ENCODE assay signal across 8 mouse cellular contexts in the genomic region with DNA sequence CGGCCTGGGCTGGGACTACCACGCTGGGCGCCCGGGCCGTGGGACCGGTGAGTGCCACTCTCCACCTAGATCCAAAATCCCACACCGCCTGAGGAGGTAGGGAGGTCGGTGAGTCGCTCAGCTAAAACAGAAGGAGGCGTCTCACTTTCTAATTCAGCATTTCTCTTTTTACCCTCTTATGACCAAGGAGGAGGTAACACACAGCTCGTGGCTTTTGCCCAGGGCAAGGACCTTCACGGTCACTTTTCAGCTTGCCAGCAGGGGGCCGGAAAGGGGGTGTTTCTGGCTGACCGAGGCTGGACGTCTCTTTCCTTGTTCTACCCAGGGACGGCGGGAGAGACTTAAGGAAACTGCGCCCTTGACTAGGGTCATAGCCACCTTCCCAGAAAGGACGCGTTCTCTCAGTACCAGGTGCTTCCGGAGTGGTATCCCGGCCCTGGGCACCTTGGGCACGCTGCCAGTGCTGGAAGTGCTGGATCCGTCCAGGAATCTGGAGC. TPM values are rescaled to one million over a fixed set of nuclear protein-coding genes. Genes with fewer than 3 reads are reported as not detected.
DNase-seq lines count a peak whose midpoint lies in the region; ATAC-seq and TF ChIP-seq lines count a peak whose summit lies in the region.

No protein-coding gene starts in this region.

- no peaks in the 10 kb centered on the region for H3K9me3 ChIP-seq in intestine, embryonic 15.5 days
- no peaks in the 10 kb centered on the region for H3K9me3 ChIP-seq in liver, postnatal 0 days (ENCODE audit: low read length)
- no peaks in the 10 kb centered on the region for H3K9me3 ChIP-seq in neural tube, embryonic 11.5 days (ENCODE audit: control insufficient read depth, low read length)

- H3K9ac ChIP-seq in intestine, embryonic 15.5 days, result peak overlapping the region; percentile 68
- peak overlapping the region; percentile 94 for H3K9ac ChIP-seq in liver, postnatal 0 days (replicated peaks)
- peak overlapping the region; percentile 87 for H3K9ac ChIP-seq in neural tube, embryonic 11.5 days (ENCODE audit: low read length)

- H3K27ac ChIP-seq in thymus, adult 2 months (ENCODE audit: control insufficient read depth, insufficient read depth, low read length), result no peak overlapping the region
- H3K27ac ChIP-seq in intestine, embryonic 15.5 days, result peak overlapping the region; percentile 91
- H3K27ac ChIP-seq in liver, postnatal 0 days (ENCODE audit: low read depth), result peak overlapping the region; percentile 93
- H3K27ac ChIP-seq in neural tube, embryonic 11.5 days (ENCODE audit: low read depth, low read length), result peak overlapping the region; percentile 86

- H3K4me3 ChIP-seq in thymus, adult 2 months (ENCODE audit: control insufficient read depth, insufficient read depth, low read length), result peak overlapping the region; percentile 87
- H3K4me3 ChIP-seq in intestine, embryonic 15.5 days (replicated peaks), result peak overlapping the region; percentile 74
- H3K4me3 ChIP-seq in liver, postnatal 0 days (ENCODE audit: low read depth, low read length), result peak overlapping the region; percentile 95
- H3K4me3 ChIP-seq in neural tube, embryonic 11.5 days (ENCODE audit: low read depth, low read length), result peak overlapping the region; percentile 82

- peak overlapping the region; percentile 85 for H3K4me2 ChIP-seq in intestine, embryonic 15.5 days (replicated peaks)
- H3K4me2 ChIP-seq in liver, postnatal 0 days (ENCODE audit: low read depth, low read length), result peak overlapping the region; percentile 100
- H3K4me2 ChIP-seq in neural tube, embryonic 11.5 days (ENCODE audit: low read depth), result peak overlapping the region; percentile 95

- under 1% methylated on average over 24 of the region's 24 CpGs for WGBS in thymus, adult 2 months
- WGBS in intestine, embryonic 15.5 days, result under 1% methylated on average over 24 of the region's 24 CpGs
- under 1% methylated on average over 24 of the region's 24 CpGs for WGBS in liver, postnatal 0 days (ENCODE audit: insufficient replicate concordance)
- 1% methylated on average over 23 of the region's 24 CpGs for WGBS in neural tube, embryonic 11.5 days

- peaks cover 9% of the 10 kb centered on the region for H3K4me1 ChIP-seq in thymus, adult 2 months (replicated peaks; ENCODE audit: control insufficient read depth, insufficient read depth, low read length)
- H3K4me1 ChIP-seq in intestine, embryonic 15.5 days (replicated peaks), result peaks cover 5% of the 10 kb centered on the region; the same call in 1 of the 2 replicates
- H3K4me1 ChIP-seq in liver, postnatal 0 days (ENCODE audit: insufficient read depth), result peaks cover 16% of the 10 kb centered on the region
- H3K4me1 ChIP-seq in neural tube, embryonic 11.5 days (ENCODE audit: control insufficient read depth, insufficient read depth, low read length), result peaks cover 10% of the 10 kb centered on the region

- ATAC-seq in common myeloid progenitor, adult 5-6 weeks (replicated peaks; ENCODE audit: low read depth, poor library complexity, severe bottlenecking), result peak; percentile 42
- peak; percentile 78 for ATAC-seq in intestine, embryonic 15.5 days
- peak; percentile 57 for ATAC-seq in liver, postnatal 0 days
- ATAC-seq in neural tube, embryonic 11.5 days (ENCODE audit: insufficient read depth, low FRiP score, low TSS enrichment), result peak; percentile 42

- TF ChIP-seq CTCF in thymus, adult 2 months (IDR thresholded peaks at IDR 0.05; ENCODE audit: borderline replicate concordance, control insufficient read depth, extremely low read depth, insufficient read depth, low read length, poor library complexity), result no peak
- TF ChIP-seq CTCF in liver, postnatal 0 days (IDR thresholded peaks at IDR 0.05; ENCODE audit: low read depth), result peak; percentile 56

- DNase-seq in thymus, adult 2 months, result peak; percentile 36
- DNase-seq in thymus, postnatal 36 days, result no peak
- peak; percentile 43 to 69 for DNase-seq in gastrocnemius, postnatal 4 days (ENCODE audit: low spot score in 2 of 2)
- DNase-seq in liver, postnatal 0 days, result peak; percentile 68
- DNase-seq in neural tube, embryonic 11.5 days (ENCODE audit: low spot score), result peak; percentile 66
- peak; percentile 58 for DNase-seq in urinary bladder, postnatal 25 days (ENCODE audit: low spot score)

- no peaks in the 10 kb centered on the region for H3K27me3 ChIP-seq in thymus, adult 2 months (ENCODE audit: control insufficient read depth, insufficient read depth, low read length)
- no peaks in the 10 kb centered on the region for H3K27me3 ChIP-seq in intestine, embryonic 15.5 days (replicated peaks)
- no peaks in the 10 kb centered on the region for H3K27me3 ChIP-seq in liver, postnatal 0 days (ENCODE audit: insufficient read depth, low read length)
- H3K27me3 ChIP-seq in neural tube, embryonic 11.5 days (ENCODE audit: control insufficient read depth, insufficient read depth, low read length), result no peaks in the 10 kb centered on the region

- no peaks in the 10 kb centered on the region for H3K36me3 ChIP-seq in thymus, adult 2 months (ENCODE audit: control insufficient read depth, insufficient read depth, low read length)
- H3K36me3 ChIP-seq in intestine, embryonic 15.5 days, result 0 out of 2 replicates have a peak, but pooled peaks cover 3% of the 10 kb centered on the region
- peaks cover 11% of the 10 kb centered on the region for H3K36me3 ChIP-seq in liver, postnatal 0 days (replicated peaks; ENCODE audit: insufficient read depth, low read length)
- no peaks in the 10 kb centered on the region for H3K36me3 ChIP-seq in neural tube, embryonic 11.5 days (ENCODE audit: control insufficient read depth, insufficient read depth, low read length)

- TF ChIP-seq EP300 in liver, postnatal 0 days (IDR thresholded peaks at IDR 0.05; ENCODE audit: low read depth), result no peak

- no peak for TF ChIP-seq POLR2A in thymus, adult 2 months (IDR thresholded peaks at IDR 0.05; ENCODE audit: control insufficient read depth, extremely low read depth, insufficient read depth, low read length, poor library complexity)

RNA-seq across cellular contexts. Expression of a gene that starts 0.4 kb away (rescaled TPM):
- polyA plus RNA-seq in thymus, adult 2 months (2012; rRNA removed), result 2.5 and 3.7 TPM in 2 replicates
- 6.4 and 12.0 TPM in 2 replicates for total RNA-seq in common myeloid progenitor, adult 5-6 weeks (2017)
- 1 to 10 TPM; 5.6 to 6.4 TPM for total RNA-seq in gastrocnemius, postnatal 4 days (2021)
- polyA plus RNA-seq in intestine, embryonic 15.5 days (2015; fragmentation: Nextera tagmentation; extraction: Ambion mirVana), result 2.8 and 3.4 TPM in 2 replicates
- polyA plus RNA-seq in liver, postnatal 0 days (2015; fragmentation: Nextera tagmentation; extraction: Ambion mirVana), result 1.3 and 1.4 TPM in 2 replicates
- polyA plus RNA-seq in neural tube, embryonic 11.5 days (2014; fragmentation: Nextera tagmentation; extraction: Ambion mirVana), result 3.6 and 3.8 TPM in 2 replicates

RNA-seq across cellular contexts. Expression of a gene that starts 0.6 kb away (rescaled TPM):
- 14.0 and 14.5 TPM in 2 replicates for polyA plus RNA-seq in thymus, adult 2 months (2012; rRNA removed)
- total RNA-seq in common myeloid progenitor, adult 5-6 weeks (2017), result 3.9 and 4.9 TPM in 2 replicates
- 1 to 10 TPM; 7.7 to 7.8 TPM for total RNA-seq in gastrocnemius, postnatal 4 days (2021)
- polyA plus RNA-seq in intestine, embryonic 15.5 days (2015; fragmentation: Nextera tagmentation; extraction: Ambion mirVana), result 7.6 and 7.8 TPM in 2 replicates
- 1.7 and 1.8 TPM in 2 replicates for polyA plus RNA-seq in liver, postnatal 0 days (2015; fragmentation: Nextera tagmentation; extraction: Ambion mirVana)
- polyA plus RNA-seq in neural tube, embryonic 11.5 days (2014; fragmentation: Nextera tagmentation; extraction: Ambion mirVana), result 9.2 TPM in 2 replicates

RNA-seq across cellular contexts. Expression of a gene that starts 9.9 kb away (rescaled TPM):
- polyA plus RNA-seq in thymus, adult 2 months (2012; rRNA removed), result 44.6 and 48.6 TPM in 2 replicates
- total RNA-seq in common myeloid progenitor, adult 5-6 weeks (2017), result 177 and 217 TPM in 2 replicates
- total RNA-seq in gastrocnemius, postnatal 4 days (2021), result 10 to 100 TPM; 57.5 to 63.0 TPM
- 78.7 and 83.1 TPM in 2 replicates for polyA plus RNA-seq in intestine, embryonic 15.5 days (2015; fragmentation: Nextera tagmentation; extraction: Ambion mirVana)
- 44.7 and 56.3 TPM in 2 replicates for polyA plus RNA-seq in liver, postnatal 0 days (2015; fragmentation: Nextera tagmentation; extraction: Ambion mirVana)
- 71.1 and 73.7 TPM in 2 replicates for polyA plus RNA-seq in neural tube, embryonic 11.5 days (2014; fragmentation: Nextera tagmentation; extraction: Ambion mirVana)

RNA-seq across cellular contexts. Expression of a gene that starts 35.7 kb away (rescaled TPM):
- 15.4 and 17.4 TPM in 2 replicates for polyA plus RNA-seq in thymus, adult 2 months (2012; rRNA removed)
- 36.0 and 42.0 TPM in 2 replicates for total RNA-seq in common myeloid progenitor, adult 5-6 weeks (2017)
- total RNA-seq in gastrocnemius, postnatal 4 days (2021), result 10 to 100 TPM; 12.2 to 14.7 TPM
- polyA plus RNA-seq in intestine, embryonic 15.5 days (2015; fragmentation: Nextera tagmentation; extraction: Ambion mirVana), result 51.6 and 57.1 TPM in 2 replicates
- 20.1 and 21.8 TPM in 2 replicates for polyA plus RNA-seq in liver, postnatal 0 days (2015; fragmentation: Nextera tagmentation; extraction: Ambion mirVana)
- polyA plus RNA-seq in neural tube, embryonic 11.5 days (2014; fragmentation: Nextera tagmentation; extraction: Ambion mirVana), result 70.1 and 71.3 TPM in 2 replicates

RNA-seq across cellular contexts. Expression of a gene that starts 51.7 kb away (rescaled TPM):
- polyA plus RNA-seq in thymus, adult 2 months (2012; rRNA removed), result 19.0 and 26.4 TPM in 2 replicates
- total RNA-seq in common myeloid progenitor, adult 5-6 weeks (2017), result 17.1 and 18.4 TPM in 2 replicates
- total RNA-seq in gastrocnemius, postnatal 4 days (2021), result 10 to 100 TPM; 13.7 to 16.9 TPM
- polyA plus RNA-seq in intestine, embryonic 15.5 days (2015; fragmentation: Nextera tagmentation; extraction: Ambion mirVana), result 64.4 and 78.1 TPM in 2 replicates
- 86.1 and 91.1 TPM in 2 replicates for polyA plus RNA-seq in liver, postnatal 0 days (2015; fragmentation: Nextera tagmentation; extraction: Ambion mirVana)
- polyA plus RNA-seq in neural tube, embryonic 11.5 days (2014; fragmentation: Nextera tagmentation; extraction: Ambion mirVana), result 11.6 and 13.8 TPM in 2 replicates

Comparison
In these comparisons a context has a peak if more than half of its experiments do, and no peak if none do; other contexts are left out.
1. DNase-seq: peak in thymus, adult 2 months (single experiment), gastrocnemius, postnatal 4 days (2 of 2), liver, postnatal 0 days (single experiment), neural tube, embryonic 11.5 days (single experiment) and urinary bladder, postnatal 25 days (single experiment); none in thymus, postnatal 36 days (0 of 2).
2. Peak in every context shown above with its lines, with median percentiles within 50 percentile points of each other: H3K4me3 ChIP-seq, ATAC-seq, H3K4me2 ChIP-seq and H3K9ac ChIP-seq.